Mouse (Mus musculus) layer of hippocampus, adult 2 months (tissue): Measurements from ENCODE around the gene Glyatl3. TPM values are rescaled to one million over a fixed set of nuclear protein-coding genes. Genes with fewer than 3 reads are reported as not detected.

ENCODE experiments used
- DNase-seq, 2 experiments: peaks; one replicate each; pipeline ENCODE4 v3.0.0; 2022; ENCODE audit warnings: low spot score in 2 of 2
- H3K27ac ChIP-seq: fragments of 200-600 bp; 2 replicates; pipeline ENCODE4 v1.8.1; 2022
- H3K4me3 ChIP-seq: fragments of 200-600 bp; 2 replicates; pipeline ENCODE4 v1.8.1; 2022; ENCODE audit warnings: mild to moderate bottlenecking
- CTCF ChIP-seq: fragments of 200-600 bp; conservative IDR thresholded peaks from 2 replicates; pipeline ENCODE4 v1.8.1; 2022; ENCODE audit warnings: antibody characterized with exemption, mild to moderate bottlenecking, moderate library complexity
- total RNA-seq, 2 experiments: library from RNA; stranded (reverse); gene quantifications; 2 replicates each; pipeline ENCODE4 v1.2.3; 2021

Gene Glyatl3
- total RNA-seq, 2 experiments from 2014 or later, result not detected

- no peak for TF ChIP-seq CTCF
- Histone ChIP-seq H3K4me3 (peak within 1 kb of the TSS; percentile 61), H3K27ac (no peak within 1 kb of the TSS)
- DNase-seq, result peak in 1 of 2 experiments; percentile 9
Observed at GRCm38 (mm10) chr17:40879924-40880691, 34.0 kb downstream of the Glyatl3 start, which contains the start of gene 9130008F23Rik. 9130008F23Rik (minus strand) TSS chr17:40880559.

- TF ChIP-seq CTCF, result no peak
- no peak overlapping the region for H3K27ac ChIP-seq
- no peak for DNase-seq
- H3K4me3 ChIP-seq, result peak overlapping the region; percentile 61
Observed at GRCm38 (mm10) chr17:40879528-40879923, 34.6 kb downstream of the Glyatl3 start.

- no peak for DNase-seq
- TF ChIP-seq CTCF, result no peak
- Histone ChIP-seq H3K27ac (no peak overlapping the region), H3K4me3 (no peak overlapping the region)
Observed at GRCm38 (mm10) chr17:40877741-40878140, 36.4 kb downstream of the Glyatl3 start.

GRCm38 (mm10) chr17:40875568-40875967 is 38.6 kb downstream of the Glyatl3 start:
- no peak for TF ChIP-seq CTCF
- Histone ChIP-seq H3K27ac (no peak overlapping the region), H3K4me3 (no peak overlapping the region)
- DNase-seq, result no peak

- Histone ChIP-seq H3K27ac (no peak overlapping the region), H3K4me3 (no peak overlapping the region)
- DNase-seq, result no peak
- no peak for TF ChIP-seq CTCF
Observed at GRCm38 (mm10) chr17:40874701-40875100, 39.4 kb downstream of the Glyatl3 start.

- no peak overlapping the region for H3K27ac ChIP-seq
- no peak for DNase-seq
- H3K4me3 ChIP-seq, result no peak overlapping the region
- no peak for TF ChIP-seq CTCF
Observed at GRCm38 (mm10) chr17:40873582-40874011, 40.6 kb downstream of the Glyatl3 start.

- H3K27ac ChIP-seq, result no peak overlapping the region
- H3K4me3 ChIP-seq, result no peak overlapping the region
- DNase-seq, result no peak
- TF ChIP-seq CTCF, result no peak
Observed at GRCm38 (mm10) chr17:40872626-40873025, 41.5 kb downstream of the Glyatl3 start.

- DNase-seq, result no peak
- TF ChIP-seq CTCF, result no peak
- Histone ChIP-seq H3K4me3 (no peak overlapping the region), H3K27ac (no peak overlapping the region)
Observed at GRCm38 (mm10) chr17:40868952-40869747, 45.0 kb downstream of the Glyatl3 start.

GRCm38 (mm10) chr17:40855065-40855464 is 59.1 kb downstream of the Glyatl3 start:
- H3K4me3 ChIP-seq, result no peak overlapping the region
- no peak for TF ChIP-seq CTCF
- H3K27ac ChIP-seq, result no peak overlapping the region
- no peak for DNase-seq

Other genes with a start within 250 kb of the Glyatl3 start
- gene Esp1, start 187.2 kb downstream of the Glyatl3 start, total RNA-seq, result not detected
- not detected for gene Crisp2, start 107.3 kb downstream of the Glyatl3 start, total RNA-seq
- gene Rhag, start 103.2 kb downstream of the Glyatl3 start, total RNA-seq, result not detected
- gene 9130008F23Rik, start 33.8 kb downstream of the Glyatl3 start, total RNA-seq, result under 1 TPM in 1 of 2 experiments, not detected in 1; 0.23 TPM
- 10 to 100 TPM; 48.9 to 50.7 TPM for gene Mut, start 20.3 kb upstream of the Glyatl3 start, total RNA-seq
- 1 to 10 TPM; 3.9 to 4.0 TPM for gene Cenpq, start 20.7 kb upstream of the Glyatl3 start, total RNA-seq